Mouse (Mus musculus): Measurements from ENCODE around the gene Jph4. TPM values are rescaled to one million over a fixed set of nuclear protein-coding genes. Genes with fewer than 3 reads are reported as not detected.

Gene Jph4
- polyA plus RNA-seq, 1 experiment from 2014 or later: 0.15 TPM

DNA sequence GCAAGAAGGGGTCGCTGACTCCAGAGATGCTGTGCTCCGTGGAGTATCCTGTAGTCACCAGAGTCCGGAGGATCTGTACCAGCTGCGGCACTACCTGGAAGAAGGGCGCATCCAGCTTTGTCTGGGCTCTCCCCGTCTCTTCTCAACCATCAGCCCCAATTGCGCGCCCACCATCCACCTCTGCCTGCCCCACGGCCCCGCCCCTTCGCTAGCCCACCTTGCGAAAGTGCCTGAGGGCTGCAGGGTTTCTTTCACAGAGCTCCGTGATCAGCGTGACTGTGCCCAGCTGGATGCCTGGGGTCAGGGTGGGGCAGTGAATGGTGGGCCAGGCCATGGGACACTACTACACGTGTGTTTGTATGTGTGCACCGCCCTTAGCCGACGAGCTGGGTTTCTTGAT is 12.4 kb downstream of the Jph4 start:
- WGBS (ENCODE audit: insufficient replicate concordance): 84% methylated on average over 18 of the region's 18 CpGs
- no peak overlapping the region for H3K4me2 ChIP-seq
- no peak overlapping the region for H3K27ac ChIP-seq
- no peak for ATAC-seq
- no peak overlapping the region for H3K4me3 ChIP-seq
- no peaks in the 10 kb centered on the region for H3K9me3 ChIP-seq (replicated peaks)
- peaks cover 51% of the 10 kb centered on the region for H3K36me3 ChIP-seq
- H3K9ac ChIP-seq: no peak overlapping the region
- peaks cover 32% of the 10 kb centered on the region for H3K4me1 ChIP-seq
- peaks cover 24% of the 10 kb centered on the region for H3K27me3 ChIP-seq (replicated peaks)

- Histone ChIP-seq H3K9me3 (replicated peaks) (no peaks in the 10 kb centered on the region), H3K27ac (no peak overlapping the region), H3K4me2 (no peak overlapping the region), H3K4me1 (peaks cover 28% of the 10 kb centered on the region), H3K9ac (no peak overlapping the region), H3K27me3 (replicated peaks) (peaks cover 4% of the 10 kb centered on the region), H3K4me3 (no peak overlapping the region), H3K36me3 (peaks cover 70% of the 10 kb centered on the region)
- 80% methylated on average over 15 of the region's 15 CpGs for WGBS (ENCODE audit: insufficient replicate concordance)
- ATAC-seq: no peak
Observed at GRCm38 (mm10) chr14:55102253-55102785, 14.4 kb downstream of the Jph4 start.

- no peak overlapping the region for H3K4me2 ChIP-seq
- peaks cover 70% of the 10 kb centered on the region for H3K36me3 ChIP-seq
- H3K4me1 ChIP-seq: peaks cover 28% of the 10 kb centered on the region
- 45% methylated on average over 4 of the region's 4 CpGs for WGBS (ENCODE audit: insufficient replicate concordance)
- no peak overlapping the region for H3K27ac ChIP-seq
- H3K9ac ChIP-seq: no peak overlapping the region
- no peaks in the 10 kb centered on the region for H3K27me3 ChIP-seq (replicated peaks)
- ATAC-seq: no peak
- H3K9me3 ChIP-seq (replicated peaks): no peaks in the 10 kb centered on the region
- H3K4me3 ChIP-seq: no peak overlapping the region
Observed at GRCm38 (mm10) chr14:55101592-55101991, 15.1 kb downstream of the Jph4 start.

DNA sequence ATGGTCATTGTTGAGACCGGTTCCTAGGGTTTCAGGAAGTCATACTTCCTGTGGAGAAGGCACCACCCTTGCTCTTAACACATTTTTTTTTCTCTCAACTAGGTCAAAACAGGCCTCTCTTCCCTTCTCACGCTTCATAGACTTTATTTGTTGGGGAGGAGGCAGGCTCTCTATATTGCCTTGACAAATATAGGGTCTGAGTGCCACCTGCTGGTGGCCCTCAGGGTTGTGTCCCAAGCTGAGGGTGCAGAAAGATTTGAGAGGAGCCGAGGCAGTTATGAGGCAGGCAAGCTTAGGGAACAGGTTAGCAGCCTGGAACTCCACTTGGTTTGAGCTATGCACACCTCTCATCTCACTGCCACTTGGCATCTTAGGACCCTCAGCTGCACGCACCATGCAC is 18.7 kb downstream of the Jph4 start:
- Histone ChIP-seq H3K27ac (no peak overlapping the region), H3K4me2 (no peak overlapping the region), H3K9me3 (replicated peaks) (no peaks in the 10 kb centered on the region), H3K4me1 (peaks cover 37% of the 10 kb centered on the region), H3K4me3 (no peak overlapping the region), H3K9ac (no peak overlapping the region), H3K36me3 (peaks cover 53% of the 10 kb centered on the region), H3K27me3 (replicated peaks) (no peaks in the 10 kb centered on the region)
- no peak for ATAC-seq
- 50% methylated on average over 4 of the region's 4 CpGs for WGBS (ENCODE audit: insufficient replicate concordance)

- H3K27me3 ChIP-seq (replicated peaks): no peaks in the 10 kb centered on the region
- peaks cover 39% of the 10 kb centered on the region for H3K4me1 ChIP-seq
- H3K36me3 ChIP-seq: peaks cover 49% of the 10 kb centered on the region
- ATAC-seq: no peak
- WGBS (ENCODE audit: insufficient replicate concordance): 53% methylated on average over 10 of the region's 10 CpGs
- H3K4me2 ChIP-seq: no peak overlapping the region
- H3K27ac ChIP-seq: peak overlapping the region; percentile 17; the same call in 1 of the 2 replicates
- H3K9ac ChIP-seq: no peak overlapping the region
- no peak overlapping the region for H3K4me3 ChIP-seq
- no peaks in the 10 kb centered on the region for H3K9me3 ChIP-seq (replicated peaks)
Observed at GRCm38 (mm10) chr14:55097646-55098045, 19.1 kb downstream of the Jph4 start.

GRCm38 (mm10) chr14:55096573-55097087 is 20.1 kb downstream of the Jph4 start:
- Histone ChIP-seq H3K9me3 (replicated peaks) (no peaks in the 10 kb centered on the region), H3K4me1 (peaks cover 43% of the 10 kb centered on the region), H3K36me3 (peaks cover 41% of the 10 kb centered on the region), H3K4me2 (0 out of 2 replicates have a peak overlapping the region, but pooled peaks have one; percentile 8), H3K27ac (no peak overlapping the region), H3K4me3 (no peak overlapping the region), H3K9ac (no peak overlapping the region), H3K27me3 (replicated peaks) (no peaks in the 10 kb centered on the region)
- WGBS (ENCODE audit: insufficient replicate concordance): 68% methylated on average over 9 of the region's 9 CpGs
- ATAC-seq: no peak

DNA sequence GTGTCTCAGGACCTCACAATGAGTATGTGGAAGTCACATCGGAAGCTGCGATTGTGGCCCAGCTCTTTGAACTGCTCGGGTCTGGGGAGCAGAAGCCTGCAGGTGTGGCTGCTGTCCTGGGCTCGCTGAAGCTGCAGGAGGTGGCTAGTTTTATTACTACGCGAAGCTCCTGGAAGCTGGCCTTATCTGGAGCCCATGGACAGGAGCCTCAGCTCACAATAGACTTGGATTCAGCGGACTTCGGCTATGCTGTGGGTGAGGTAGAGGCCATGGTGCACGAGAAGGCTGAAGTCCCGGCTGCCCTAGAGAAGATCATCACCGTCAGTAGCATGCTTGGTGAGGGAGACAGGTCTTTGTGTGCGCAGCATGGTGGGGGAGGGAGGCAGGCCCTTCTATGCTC is 21.1 kb downstream of the Jph4 start:
- Histone ChIP-seq H3K4me3 (peak overlapping the region; percentile 75), H3K36me3 (peaks cover 32% of the 10 kb centered on the region), H3K4me2 (peak overlapping the region; percentile 68), H3K9ac (peak overlapping the region; percentile 74), H3K9me3 (replicated peaks) (no peaks in the 10 kb centered on the region), H3K4me1 (peaks cover 52% of the 10 kb centered on the region), H3K27ac (peak overlapping the region; percentile 75; the same call in 1 of the 2 replicates), H3K27me3 (replicated peaks) (peaks cover 8% of the 10 kb centered on the region; the same call in 1 of the 2 replicates)
- WGBS (ENCODE audit: insufficient replicate concordance): 52% methylated on average over 12 of the region's 12 CpGs
- no peak for ATAC-seq

DNA sequence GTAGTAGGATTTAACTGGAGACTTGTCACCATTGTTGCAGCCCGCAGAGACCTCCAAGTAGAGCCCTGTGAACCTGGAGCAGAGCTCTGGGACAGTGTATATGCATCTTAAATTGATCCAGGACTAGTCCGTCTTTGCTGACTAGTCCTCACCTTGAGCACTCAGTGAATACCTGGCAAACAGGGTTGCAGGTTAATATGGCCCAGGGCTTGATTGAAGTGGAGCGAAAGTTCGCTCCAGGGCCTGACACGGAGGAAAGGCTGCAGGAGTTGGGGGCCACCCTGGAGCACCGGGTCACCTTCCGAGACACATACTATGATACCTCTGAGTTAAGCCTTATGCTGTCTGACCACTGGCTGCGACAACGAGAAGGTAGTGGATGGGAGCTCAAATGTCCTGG is 21.5 kb downstream of the Jph4 start:
- Histone ChIP-seq H3K4me1 (peaks cover 52% of the 10 kb centered on the region), H3K27me3 (replicated peaks) (peaks cover 10% of the 10 kb centered on the region; the same call in 1 of the 2 replicates), H3K9ac (peak overlapping the region; percentile 74), H3K4me3 (peak overlapping the region; percentile 75), H3K36me3 (peaks cover 28% of the 10 kb centered on the region), H3K27ac (peak overlapping the region; percentile 75), H3K9me3 (replicated peaks) (no peaks in the 10 kb centered on the region), H3K4me2 (peak overlapping the region; percentile 68)
- 51% methylated on average over 9 of the region's 9 CpGs for WGBS (ENCODE audit: insufficient replicate concordance)
- no peak; the same call in 1 of the 2 replicates for ATAC-seq

DNA sequence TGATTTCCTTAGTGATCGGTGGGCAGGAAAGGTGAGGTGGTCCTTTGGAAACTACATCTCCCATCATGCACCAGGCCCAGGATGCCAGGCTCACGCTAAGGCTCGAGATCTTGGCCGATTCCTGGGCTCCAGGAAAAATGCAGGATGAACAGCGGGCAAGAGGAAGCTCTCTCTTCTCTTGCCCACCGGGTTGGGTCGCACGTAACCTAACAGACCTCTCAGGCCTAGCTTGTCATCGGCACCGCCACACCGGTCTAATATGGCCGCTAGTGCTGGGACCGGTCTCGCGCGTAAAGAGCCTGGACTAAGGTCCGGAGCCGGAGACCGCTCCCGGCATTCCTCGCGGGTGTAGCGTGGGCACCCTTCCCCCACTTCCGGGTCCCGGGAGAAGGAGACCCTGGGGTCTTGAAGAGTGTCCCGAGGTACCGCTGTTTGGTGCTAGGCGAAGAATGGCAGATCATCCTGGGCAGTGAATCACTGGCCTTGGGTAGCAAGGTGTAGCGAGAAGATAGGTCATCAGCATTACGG is 22.0 kb downstream of the Jph4 start, which contains the start of gene Thtpa:
Gene Thtpa, plus strand, starts transcription at position 81 of the 528 bp plus-strand sequence.
- peak within 1 kb of the TSS; percentile 75 for H3K4me3 ChIP-seq
- WGBS (ENCODE audit: insufficient replicate concordance): under 1% methylated on average over 30 of the region's 30 CpGs
- H3K27ac ChIP-seq: peak within 1 kb of the TSS; percentile 75
- ATAC-seq: peak; percentile 65
- H3K9ac ChIP-seq: peak within 1 kb of the TSS; percentile 74
- H3K4me2 ChIP-seq: peak within 1 kb of the TSS; percentile 68
- H3K4me1 ChIP-seq: peaks cover 52% of the 10 kb centered on the region
- peaks cover 23% of the 10 kb centered on the region for H3K36me3 ChIP-seq
- H3K27me3 ChIP-seq (replicated peaks): peaks cover 10% of the 10 kb centered on the region; the same call in 1 of the 2 replicates
- H3K9me3 ChIP-seq (replicated peaks): no peaks in the 10 kb centered on the region

GRCm38 (mm10) chr14:55093927-55094326 is 22.8 kb downstream of the Jph4 start:
- no peak overlapping the region for H3K9ac ChIP-seq
- 42% methylated on average over 6 of the region's 6 CpGs for WGBS (ENCODE audit: insufficient replicate concordance)
- H3K27me3 ChIP-seq (replicated peaks): peaks cover 14% of the 10 kb centered on the region; the same call in 1 of the 2 replicates
- H3K4me2 ChIP-seq: peak overlapping the region; percentile 68
- H3K36me3 ChIP-seq: peaks cover 15% of the 10 kb centered on the region
- H3K9me3 ChIP-seq (replicated peaks): no peaks in the 10 kb centered on the region
- no peak for ATAC-seq
- peak overlapping the region; percentile 75; the same call in 1 of the 2 replicates for H3K4me3 ChIP-seq
- no peak overlapping the region for H3K27ac ChIP-seq
- peaks cover 52% of the 10 kb centered on the region for H3K4me1 ChIP-seq

DNA sequence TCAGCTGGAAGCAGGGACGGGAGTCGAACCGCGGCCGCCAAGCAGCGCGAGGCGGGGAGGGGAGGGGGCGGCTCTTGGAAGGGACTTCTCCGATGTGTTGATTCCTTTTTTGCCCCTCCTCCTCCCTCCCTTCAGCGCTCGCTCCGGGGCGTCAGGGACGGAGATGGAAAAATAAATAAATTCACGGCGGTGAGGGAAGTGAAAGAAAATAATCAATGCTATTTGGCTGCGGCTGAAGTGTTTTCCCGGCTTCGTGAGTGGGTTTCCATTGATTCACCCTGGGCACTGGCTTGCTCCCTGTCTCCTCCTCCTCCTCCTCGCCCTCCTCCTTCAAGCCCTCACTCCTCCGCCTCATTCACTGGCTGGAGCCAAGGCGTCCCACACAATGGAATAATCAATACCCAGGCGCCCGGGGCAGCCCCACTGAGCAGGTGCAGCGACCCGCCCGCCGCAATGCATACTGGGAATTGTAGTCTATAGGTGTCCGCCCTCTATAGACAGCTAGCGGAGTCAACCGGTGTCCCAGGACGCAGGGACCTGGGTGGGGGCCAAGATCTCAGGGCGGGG is 24.6 kb downstream of the Jph4 start, which contains the start of gene Zfhx2:
Gene Zfhx2, minus strand, starts transcription at position 314 of the 567 bp plus-strand sequence.
- Histone ChIP-seq H3K27me3 (replicated peaks) (peaks cover 14% of the 10 kb centered on the region; the same call in 1 of the 2 replicates), H3K4me3 (peak within 1 kb of the TSS; percentile 75), H3K9me3 (replicated peaks) (no peaks in the 10 kb centered on the region), H3K9ac (peak within 1 kb of the TSS; percentile 79), H3K27ac (peak within 1 kb of the TSS; percentile 75), H3K4me2 (peak within 1 kb of the TSS; percentile 94), H3K4me1 (peaks cover 45% of the 10 kb centered on the region), H3K36me3 (no peaks in the 10 kb centered on the region)
- ATAC-seq: peak; percentile 91
- WGBS (ENCODE audit: insufficient replicate concordance): under 1% methylated on average over 34 of the region's 34 CpGs

Data from liver, embryonic 12.5 days (tissue).